Mouse (Mus musculus): ENCODE results near the gene Hoxa13. TPM values are rescaled to one million over a fixed set of nuclear protein-coding genes. Genes with fewer than 3 reads are reported as not detected.

The Hoxa13 gene
- polyA plus RNA-seq, 1 experiment = 0.77 TPM

DNA sequence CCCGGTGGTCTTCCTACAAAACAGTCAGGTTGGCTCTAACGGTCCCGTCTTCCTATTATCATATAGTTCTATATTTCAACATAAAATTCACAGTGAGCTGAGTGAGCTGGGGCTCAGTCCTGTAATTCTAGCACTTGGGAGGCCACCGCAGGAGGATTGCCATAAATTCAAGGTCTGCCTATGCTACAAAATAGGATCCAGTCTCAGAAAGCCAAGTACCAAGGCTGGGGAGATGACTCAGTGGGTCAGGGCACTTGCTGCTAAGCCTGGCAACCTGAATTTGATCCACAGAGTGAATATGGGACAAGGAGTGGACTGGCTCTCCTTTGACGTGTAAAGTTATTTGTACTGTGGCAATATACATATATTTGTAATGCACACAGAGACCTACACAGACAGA lies 23.2 kb upstream of the Hoxa13 start:
- no peaks in the 10 kb centered on the region for H3K27me3 ChIP-seq (ENCODE audit: control insufficient read depth, insufficient read depth, insufficient read length)
- no peak for TF ChIP-seq MYOD1 (IDR thresholded peaks at IDR 0.05; ENCODE audit: control insufficient read depth, insufficient read length, low read depth)
- TF ChIP-seq FOSL1 (IDR thresholded peaks at IDR 0.05; ENCODE audit: insufficient read depth, low read length, poor library complexity, severe bottlenecking) = no peak
- no peak for TF ChIP-seq USF1 (IDR thresholded peaks at IDR 0.05; ENCODE audit: low read depth)
- no peak for TF ChIP-seq CEBPB (IDR thresholded peaks at IDR 0.05; ENCODE audit: low read depth)
- no peak for TF ChIP-seq CTCF (IDR thresholded peaks at IDR 0.05; ENCODE audit: control insufficient read depth, insufficient read depth, insufficient read length)
- TF ChIP-seq MAX (IDR thresholded peaks at IDR 0.05) = no peak
- TF ChIP-seq MYOG (IDR thresholded peaks at IDR 0.05; ENCODE audit: control insufficient read depth, extremely low read depth, insufficient read length) = no peak
- no peaks in the 10 kb centered on the region for H3K36me3 ChIP-seq (ENCODE audit: control insufficient read depth, insufficient read depth)
- no peak overlapping the region for H3ac ChIP-seq (ENCODE audit: control insufficient read depth, insufficient read length, low read depth)
- H3K79me2 ChIP-seq (ENCODE audit: control insufficient read depth, insufficient read depth) = no peaks in the 10 kb centered on the region
- no peak overlapping the region for H3K4me3 ChIP-seq (ENCODE audit: insufficient read depth, poor library complexity, severe bottlenecking)
- no peaks in the 10 kb centered on the region for H3K79me3 ChIP-seq (ENCODE audit: low read depth)

DNA sequence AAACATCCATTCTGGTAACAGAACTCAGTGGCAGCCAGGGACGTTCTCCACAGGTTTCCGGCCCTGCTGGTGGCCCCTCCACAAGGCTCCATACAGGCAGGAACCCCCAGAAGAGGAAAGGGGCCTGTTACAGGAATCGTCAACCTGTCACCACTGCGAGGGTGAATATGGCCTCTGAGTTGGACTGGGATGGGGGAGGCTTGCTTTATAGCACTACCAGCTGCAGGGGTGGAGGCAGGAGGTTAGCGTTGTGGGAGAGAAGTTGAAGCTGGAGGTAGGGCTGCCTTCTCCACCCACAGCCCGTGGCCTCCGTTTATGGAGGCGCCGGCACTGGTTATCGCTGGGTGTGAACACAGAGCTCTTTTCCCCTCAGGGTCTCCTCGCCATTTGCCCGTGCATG lies 20.4 kb upstream of the Hoxa13 start:
- Histone ChIP-seq H3K36me3 (ENCODE audit: control insufficient read depth, insufficient read depth) (no peaks in the 10 kb centered on the region), H3K79me2 (ENCODE audit: control insufficient read depth, insufficient read depth) (no peaks in the 10 kb centered on the region), H3K4me3 (ENCODE audit: insufficient read depth, poor library complexity, severe bottlenecking) (no peak overlapping the region), H3K27me3 (ENCODE audit: control insufficient read depth, insufficient read depth, insufficient read length) (no peaks in the 10 kb centered on the region), H3ac (ENCODE audit: control insufficient read depth, insufficient read length, low read depth) (no peak overlapping the region), H3K79me3 (ENCODE audit: low read depth) (no peaks in the 10 kb centered on the region)
- TF ChIP-seq CEBPB (IDR thresholded peaks at IDR 0.05; ENCODE audit: low read depth) = no peak

DNA sequence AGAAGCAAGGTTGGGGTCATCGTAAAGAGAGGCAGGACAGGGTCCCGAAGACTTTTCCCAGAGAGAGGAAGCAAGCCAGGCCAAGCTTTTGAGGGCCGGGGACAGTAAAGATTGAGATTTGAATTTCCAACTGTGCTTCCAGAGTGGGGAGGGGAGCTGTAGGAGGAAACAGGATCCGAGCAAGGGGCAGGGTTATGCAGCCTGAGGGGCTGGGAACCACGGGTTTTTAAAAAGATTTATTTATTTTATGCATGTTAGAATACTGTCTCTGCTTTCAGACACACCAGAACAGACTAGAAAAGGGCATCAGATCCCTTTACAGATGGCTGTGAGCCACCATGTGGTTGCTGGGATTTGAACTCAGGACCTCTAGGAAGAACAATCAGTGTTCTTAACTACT lies 16.2 kb upstream of the Hoxa13 start:
- Histone ChIP-seq H3K27me3 (ENCODE audit: control insufficient read depth, insufficient read depth, insufficient read length) (no peaks in the 10 kb centered on the region), H3ac (ENCODE audit: control insufficient read depth, insufficient read length, low read depth) (no peak overlapping the region), H3K79me3 (ENCODE audit: low read depth) (no peaks in the 10 kb centered on the region), H3K4me3 (ENCODE audit: insufficient read depth, poor library complexity, severe bottlenecking) (no peak overlapping the region), H3K36me3 (ENCODE audit: control insufficient read depth, insufficient read depth) (no peaks in the 10 kb centered on the region), H3K79me2 (ENCODE audit: control insufficient read depth, insufficient read depth) (no peaks in the 10 kb centered on the region)
- TF ChIP-seq MYOG (IDR thresholded peaks at IDR 0.05; ENCODE audit: control insufficient read depth, extremely low read depth, insufficient read length) (no peak), MYOD1 (IDR thresholded peaks at IDR 0.05; ENCODE audit: control insufficient read depth, insufficient read length, low read depth) (no peak), MAX (IDR thresholded peaks at IDR 0.05) (no peak), CTCF (IDR thresholded peaks at IDR 0.05; ENCODE audit: control insufficient read depth, insufficient read depth, insufficient read length) (no peak), USF1 (IDR thresholded peaks at IDR 0.05; ENCODE audit: low read depth) (no peak)

DNA sequence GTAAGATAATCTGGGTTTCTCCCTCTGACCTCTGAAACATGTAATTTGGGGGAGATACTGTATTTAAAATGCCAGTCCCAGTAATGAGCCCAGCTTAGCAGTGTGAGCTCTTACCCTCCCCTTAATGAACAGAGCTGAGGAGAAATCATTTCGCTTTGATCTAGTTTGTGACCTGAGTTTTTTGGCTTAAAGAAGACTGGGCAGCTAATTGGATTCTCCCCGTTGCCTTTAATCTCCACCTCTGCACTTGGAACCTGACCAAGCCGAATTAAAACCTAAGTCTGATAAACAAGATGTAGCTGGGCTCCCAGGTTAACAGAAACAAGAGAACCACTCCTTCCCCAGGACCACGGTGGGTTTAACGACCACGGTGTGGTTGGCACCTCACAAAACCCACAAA lies 15.7 kb upstream of the Hoxa13 start:
- Histone ChIP-seq H3K36me3 (ENCODE audit: control insufficient read depth, insufficient read depth) (no peaks in the 10 kb centered on the region), H3K27me3 (ENCODE audit: control insufficient read depth, insufficient read depth, insufficient read length) (no peaks in the 10 kb centered on the region), H3ac (ENCODE audit: control insufficient read depth, insufficient read length, low read depth) (no peak overlapping the region), H3K79me2 (ENCODE audit: control insufficient read depth, insufficient read depth) (no peaks in the 10 kb centered on the region), H3K4me3 (ENCODE audit: insufficient read depth, poor library complexity, severe bottlenecking) (no peak overlapping the region), H3K79me3 (ENCODE audit: low read depth) (no peaks in the 10 kb centered on the region)
- TF ChIP-seq CEBPB (IDR thresholded peaks at IDR 0.05; ENCODE audit: low read depth) (no peak), USF1 (IDR thresholded peaks at IDR 0.05; ENCODE audit: low read depth) (no peak), MYOD1 (IDR thresholded peaks at IDR 0.05; ENCODE audit: control insufficient read depth, insufficient read length, low read depth) (no peak), MAX (IDR thresholded peaks at IDR 0.05) (no peak), CTCF (IDR thresholded peaks at IDR 0.05; ENCODE audit: control insufficient read depth, insufficient read depth, insufficient read length) (no peak), MYOG (IDR thresholded peaks at IDR 0.05; ENCODE audit: control insufficient read depth, extremely low read depth, insufficient read length) (no peak), FOSL1 (IDR thresholded peaks at IDR 0.05; ENCODE audit: insufficient read depth, low read length, poor library complexity, severe bottlenecking) (no peak)

DNA sequence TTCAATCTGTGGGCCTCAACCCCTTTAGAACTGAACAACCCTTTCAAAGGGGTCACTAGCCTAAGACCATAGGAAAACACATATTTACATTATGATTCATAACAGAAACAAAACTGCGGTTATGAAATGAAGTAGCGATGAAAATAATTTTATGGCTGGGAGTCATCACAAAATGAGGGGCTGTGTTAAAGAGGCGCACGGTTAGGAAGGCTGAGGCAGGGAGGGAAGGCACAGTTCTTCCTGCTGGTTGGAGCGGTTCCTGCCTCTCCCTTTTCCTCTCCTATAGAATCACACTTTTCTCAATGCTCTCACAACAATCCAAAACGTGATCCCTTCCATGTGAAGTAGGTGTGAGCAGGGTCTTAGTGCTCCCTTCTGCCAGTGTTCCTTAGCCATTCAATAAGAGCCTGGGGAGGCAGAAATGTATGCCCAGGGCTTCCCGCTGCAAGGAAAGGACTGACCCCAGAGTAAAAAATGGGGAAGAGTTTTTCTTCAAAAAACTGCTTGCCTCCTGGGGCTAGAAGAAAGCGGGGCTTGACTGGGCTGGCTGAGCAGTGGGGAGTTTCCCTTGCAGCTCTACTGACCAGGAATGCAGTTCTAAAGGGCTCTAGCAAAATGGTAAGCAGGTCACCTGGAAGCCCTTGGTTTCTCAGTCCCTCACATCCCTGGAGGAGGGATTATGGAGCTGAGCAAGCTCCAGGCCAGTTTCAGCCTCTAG lies 15.0 kb upstream of the Hoxa13 start:
- H3K4me3 ChIP-seq (ENCODE audit: insufficient read depth, poor library complexity, severe bottlenecking) = no peak overlapping the region
- H3ac ChIP-seq (ENCODE audit: control insufficient read depth, insufficient read length, low read depth) = no peak overlapping the region
- H3K36me3 ChIP-seq (ENCODE audit: control insufficient read depth, insufficient read depth) = no peaks in the 10 kb centered on the region
- H3K79me3 ChIP-seq (ENCODE audit: low read depth) = no peaks in the 10 kb centered on the region
- peak; percentile 4 for TF ChIP-seq MYOD1 (IDR thresholded peaks at IDR 0.05; ENCODE audit: control insufficient read depth, insufficient read length, low read depth)
- no peak for TF ChIP-seq CTCF (IDR thresholded peaks at IDR 0.05; ENCODE audit: control insufficient read depth, insufficient read depth, insufficient read length)
- TF ChIP-seq CEBPB (IDR thresholded peaks at IDR 0.05; ENCODE audit: low read depth) = no peak
- TF ChIP-seq FOSL1 (IDR thresholded peaks at IDR 0.05; ENCODE audit: insufficient read depth, low read length, poor library complexity, severe bottlenecking) = no peak
- TF ChIP-seq MAX (IDR thresholded peaks at IDR 0.05) = no peak
- no peak for TF ChIP-seq USF1 (IDR thresholded peaks at IDR 0.05; ENCODE audit: low read depth)
- TF ChIP-seq MYOG (IDR thresholded peaks at IDR 0.05; ENCODE audit: control insufficient read depth, extremely low read depth, insufficient read length) = no peak
- no peaks in the 10 kb centered on the region for H3K79me2 ChIP-seq (ENCODE audit: control insufficient read depth, insufficient read depth)
- no peaks in the 10 kb centered on the region for H3K27me3 ChIP-seq (ENCODE audit: control insufficient read depth, insufficient read depth, insufficient read length)

DNA sequence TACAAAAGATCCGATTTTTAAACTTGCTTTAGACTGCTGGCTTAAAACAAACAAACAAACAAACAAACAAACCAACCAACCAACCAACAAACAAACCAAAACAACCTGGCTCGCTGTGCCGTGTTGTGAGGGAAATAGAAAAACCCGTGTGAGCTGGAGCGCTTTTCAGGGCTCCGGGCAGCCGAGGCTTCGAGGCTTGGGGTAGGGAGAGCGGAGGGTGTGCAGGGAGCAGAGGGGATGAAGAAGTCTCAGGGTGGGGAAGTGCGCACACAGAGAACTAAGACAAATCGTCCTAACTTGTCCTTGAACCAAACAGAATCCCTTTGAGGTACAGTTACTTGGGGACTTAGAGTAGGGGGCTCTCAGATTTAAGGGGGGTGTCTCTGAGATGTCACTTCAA lies 13.9 kb upstream of the Hoxa13 start:
- H3K79me3 ChIP-seq (ENCODE audit: low read depth) = no peaks in the 10 kb centered on the region
- no peak overlapping the region for H3K4me3 ChIP-seq (ENCODE audit: insufficient read depth, poor library complexity, severe bottlenecking)
- no peaks in the 10 kb centered on the region for H3K79me2 ChIP-seq (ENCODE audit: control insufficient read depth, insufficient read depth)
- no peak for TF ChIP-seq MAX (IDR thresholded peaks at IDR 0.05)
- TF ChIP-seq MYOG (IDR thresholded peaks at IDR 0.05; ENCODE audit: control insufficient read depth, extremely low read depth, insufficient read length) = no peak
- TF ChIP-seq MYOD1 (IDR thresholded peaks at IDR 0.05; ENCODE audit: control insufficient read depth, insufficient read length, low read depth) = no peak
- no peak for TF ChIP-seq FOSL1 (IDR thresholded peaks at IDR 0.05; ENCODE audit: insufficient read depth, low read length, poor library complexity, severe bottlenecking)
- no peak for TF ChIP-seq USF1 (IDR thresholded peaks at IDR 0.05; ENCODE audit: low read depth)
- TF ChIP-seq CTCF (IDR thresholded peaks at IDR 0.05; ENCODE audit: control insufficient read depth, insufficient read depth, insufficient read length) = no peak
- no peak for TF ChIP-seq CEBPB (IDR thresholded peaks at IDR 0.05; ENCODE audit: low read depth)
- no peaks in the 10 kb centered on the region for H3K27me3 ChIP-seq (ENCODE audit: control insufficient read depth, insufficient read depth, insufficient read length)
- no peak overlapping the region for H3ac ChIP-seq (ENCODE audit: control insufficient read depth, insufficient read length, low read depth)
- no peaks in the 10 kb centered on the region for H3K36me3 ChIP-seq (ENCODE audit: control insufficient read depth, insufficient read depth)
